In the genomic region with DNA sequence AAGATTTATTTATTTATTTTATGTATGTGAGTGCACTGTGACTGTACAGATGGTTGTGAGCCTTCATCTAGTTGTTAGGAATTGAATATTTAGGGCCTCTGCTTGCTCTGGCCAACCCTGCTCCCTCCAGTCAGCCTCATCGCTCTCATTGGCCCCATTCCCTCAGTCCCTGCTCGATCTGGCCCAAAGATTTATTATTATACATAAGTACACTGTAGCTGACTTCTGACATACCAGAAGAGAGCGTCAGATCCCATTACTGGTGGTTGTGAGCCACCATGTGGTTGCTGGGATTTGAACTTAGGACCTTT, we compare ENCODE assay signal across 17 mouse cellular contexts. TPM values are rescaled to one million over a fixed set of nuclear protein-coding genes. Genes with fewer than 3 reads are reported as not detected.
DNase-seq lines count a peak whose midpoint lies in the region; ATAC-seq lines count a peak whose summit lies in the region.
"Had no signal": no experiment of that assay in that cellular context is flagged by ENCODE, and none has a peak within 500 bp of the region (broad histone marks: within the 10 kb centered on the region; RNA-seq: fewer than 3 reads in every experiment).

No protein-coding gene starts in this region.

- H3K4me1 ChIP-seq in kidney, embryonic 16.5 days (ENCODE audit: insufficient read depth, low read length): peaks cover 24% of the 10 kb centered on the region; the same call in 1 of the 2 replicates
- H3K4me1 ChIP-seq in hindbrain, embryonic 13.5 days (replicated peaks): peaks cover 33% of the 10 kb centered on the region
- H3K4me1 ChIP-seq in neural tube, embryonic 13.5 days (replicated peaks): peaks cover 36% of the 10 kb centered on the region

- ATAC-seq in kidney, embryonic 16.5 days (ENCODE audit: low FRiP score, low TSS enrichment): peak; percentile 58
- ATAC-seq in hindbrain, embryonic 13.5 days (ENCODE audit: low FRiP score): peak; percentile 57; the same call in 1 of the 2 replicates
- ATAC-seq in neural tube, embryonic 13.5 days (ENCODE audit: low read depth): peak; percentile 44; the same call in 1 of the 2 replicates
- ATAC-seq: activated CD4-positive, CD25-positive, alpha-beta regulatory T cell, adult 4 months; inflammation-experienced regulatory T-cells, adult 6 months had no signal

- no peak for DNase-seq in kidney, adult 8-10 months
- peak; percentile 50 for DNase-seq in NIH3T3 (ENCODE audit: low read depth)
- no peak for DNase-seq in embryo, embryonic 10.5 days (ENCODE audit: low spot score)
- no peak for DNase-seq in gastrocnemius, postnatal 10 days
- DNase-seq: cerebellum, postnatal 25 days; gastrocnemius, postnatal 25 days; lung, adult 18-20 months had no signal

- no peaks in the 10 kb centered on the region for H3K9me3 ChIP-seq in kidney, embryonic 16.5 days (ENCODE audit: low read length)
- no peaks in the 10 kb centered on the region for H3K9me3 ChIP-seq in hindbrain, embryonic 13.5 days
- no peaks in the 10 kb centered on the region for H3K9me3 ChIP-seq in neural tube, embryonic 13.5 days
- H3K9me3 ChIP-seq: embryonic facial prominence, embryonic 13.5 days; limb, embryonic 13.5 days had no signal

- no peak overlapping the region for H3K9ac ChIP-seq in kidney, embryonic 16.5 days (replicated peaks; ENCODE audit: low read length)
- no peak overlapping the region for H3K9ac ChIP-seq in hindbrain, embryonic 13.5 days
- no peak overlapping the region for H3K9ac ChIP-seq in neural tube, embryonic 13.5 days
- H3K9ac ChIP-seq: embryonic facial prominence, embryonic 13.5 days; limb, embryonic 13.5 days had no signal

- no peak overlapping the region for H3K4me2 ChIP-seq in kidney, embryonic 16.5 days (replicated peaks; ENCODE audit: low read depth, low read length)
- no peak overlapping the region for H3K4me2 ChIP-seq in hindbrain, embryonic 13.5 days
- no peak overlapping the region for H3K4me2 ChIP-seq in neural tube, embryonic 13.5 days
- H3K4me2 ChIP-seq: embryonic facial prominence, embryonic 13.5 days; limb, embryonic 13.5 days had no signal

- H3K27ac ChIP-seq in kidney, embryonic 16.5 days (ENCODE audit: low read length): no peak overlapping the region
- peak overlapping the region; percentile 81; the same call in 1 of the 2 replicates for H3K27ac ChIP-seq in hindbrain, embryonic 13.5 days
- H3K27ac ChIP-seq in neural tube, embryonic 13.5 days (replicated peaks): 0 out of 2 replicates have a peak overlapping the region, but pooled peaks have one; percentile 46
- H3K27ac ChIP-seq: embryonic facial prominence, embryonic 13.5 days; left cerebral cortex, adult 2 months; limb, embryonic 13.5 days had no signal

- H3K36me3 ChIP-seq in kidney, embryonic 16.5 days (ENCODE audit: insufficient read depth, low read length): no peaks in the 10 kb centered on the region; the same call in 1 of the 2 replicates
- peaks cover 4% of the 10 kb centered on the region; the same call in 1 of the 2 replicates for H3K36me3 ChIP-seq in hindbrain, embryonic 13.5 days
- H3K36me3 ChIP-seq in neural tube, embryonic 13.5 days: no peaks in the 10 kb centered on the region

- 37% methylated on average over 3 of the region's 3 CpGs for WGBS in kidney, embryonic 16.5 days
- 63% methylated on average over 3 of the region's 3 CpGs for WGBS in hindbrain, embryonic 13.5 days
- 56% methylated on average over 3 of the region's 3 CpGs for WGBS in neural tube, embryonic 13.5 days

- no peaks in the 10 kb centered on the region for H3K27me3 ChIP-seq in kidney, embryonic 16.5 days (ENCODE audit: insufficient read depth, low read length)
- H3K27me3 ChIP-seq in hindbrain, embryonic 13.5 days: no peaks in the 10 kb centered on the region
- H3K27me3 ChIP-seq in neural tube, embryonic 13.5 days: no peaks in the 10 kb centered on the region
- H3K27me3 ChIP-seq: embryonic facial prominence, embryonic 13.5 days; limb, embryonic 13.5 days had no signal

- H3K4me3 ChIP-seq in kidney, embryonic 16.5 days (ENCODE audit: low read length): no peak overlapping the region
- no peak overlapping the region for H3K4me3 ChIP-seq in hindbrain, embryonic 13.5 days
- no peak overlapping the region for H3K4me3 ChIP-seq in neural tube, embryonic 13.5 days
- H3K4me3 ChIP-seq: embryonic facial prominence, embryonic 13.5 days; left cerebral cortex, adult 2 months; limb, embryonic 13.5 days had no signal

RNA-seq across cellular contexts. Expression of a gene that starts 18.7 kb away (rescaled TPM):
- 0.25 and 0.30 TPM in 2 replicates for polyA plus RNA-seq in kidney, embryonic 16.5 days (2015; fragmentation: Nextera tagmentation; extraction: Ambion mirVana)
- polyA plus RNA-seq in hindbrain, embryonic 13.5 days (2015; fragmentation: Nextera tagmentation; extraction: Ambion mirVana): 0.13 and 0.19 TPM in 2 replicates
- not detected in 2 replicates for polyA plus RNA-seq in neural tube, embryonic 13.5 days (2015; fragmentation: Nextera tagmentation; extraction: Ambion mirVana)
- total RNA-seq in gastrocnemius, postnatal 10 days (2021): not detected
- total RNA-seq: gastrocnemius, postnatal 25 days; left cerebral cortex, adult 2 months had no signal
- polyA plus RNA-seq: activated CD4-positive, CD25-positive, alpha-beta regulatory T cell, adult 4 months; forebrain, embryonic 16.5 days; heart, embryonic 14.5 days; inflammation-experienced regulatory T-cells, adult 6 months; limb, embryonic 13.5 days had no signal

RNA-seq across cellular contexts. Expression of a gene that starts 25.4 kb away (rescaled TPM):
- 3.7 TPM in 2 replicates for polyA plus RNA-seq in kidney, embryonic 16.5 days (2015; fragmentation: Nextera tagmentation; extraction: Ambion mirVana)
- polyA plus RNA-seq in hindbrain, embryonic 13.5 days (2015; fragmentation: Nextera tagmentation; extraction: Ambion mirVana): 3.2 and 7.7 TPM in 2 replicates
- polyA plus RNA-seq in neural tube, embryonic 13.5 days (2015; fragmentation: Nextera tagmentation; extraction: Ambion mirVana): 0.43 and 0.68 TPM in 2 replicates
- not detected for total RNA-seq in gastrocnemius, postnatal 10 days (2021)
- total RNA-seq: gastrocnemius, postnatal 25 days; left cerebral cortex, adult 2 months had no signal
- polyA plus RNA-seq: activated CD4-positive, CD25-positive, alpha-beta regulatory T cell, adult 4 months had no signal

RNA-seq across cellular contexts. Expression of a gene that starts 31.1 kb away (rescaled TPM):
- 54.9 and 56.9 TPM in 2 replicates for polyA plus RNA-seq in kidney, embryonic 16.5 days (2015; fragmentation: Nextera tagmentation; extraction: Ambion mirVana)
- polyA plus RNA-seq in hindbrain, embryonic 13.5 days (2015; fragmentation: Nextera tagmentation; extraction: Ambion mirVana): 33.2 and 36.9 TPM in 2 replicates
- polyA plus RNA-seq in neural tube, embryonic 13.5 days (2015; fragmentation: Nextera tagmentation; extraction: Ambion mirVana): 30.6 and 31.2 TPM in 2 replicates
- total RNA-seq in gastrocnemius, postnatal 10 days (2021): 1 to 10 TPM; 3.2 to 3.3 TPM
